Mouse (Mus musculus) forebrain, embryonic 10.5 days (tissue): ENCODE measurements around the gene Ugt1a9. TPM values are rescaled to one million over a fixed set of nuclear protein-coding genes. Genes with fewer than 3 reads are reported as not detected.

ENCODE experiments used
- DNase-seq: peaks from one replicate; pipeline ENCODE4 v3.0.0-alpha.2; 2017; ENCODE audit warnings: low spot score; ENCODE audit errors: extremely low spot score
- H3K27ac ChIP-seq: fragments of 300-500 bp; sonication (generic); 2 replicates; pipeline ENCODE4 v1.5.1; 2016; ENCODE audit warnings: mild to moderate bottlenecking
- H3K27me3 ChIP-seq: fragments of 300-500 bp; sonication (generic); 2 replicates; pipeline ENCODE4 v1.6.1; 2016; ENCODE audit warnings: mild to moderate bottlenecking; ENCODE audit not compliant: poor library complexity, severe bottlenecking
- H3K36me3 ChIP-seq: fragments of 300-500 bp; sonication (generic); replicated peaks from 2 replicates; pipeline ENCODE4 v1.6.1; 2016; ENCODE audit warnings: mild to moderate bottlenecking, moderate library complexity
- H3K4me1 ChIP-seq: fragments of 300-500 bp; sonication (generic); 2 replicates; pipeline ENCODE4 v1.6.1; 2016
- H3K4me3 ChIP-seq: fragments of 300-500 bp; sonication (generic); 2 replicates; pipeline ENCODE4 v1.5.1; 2016; ENCODE audit warnings: mild to moderate bottlenecking, moderate library complexity
- H3K9me3 ChIP-seq: fragments of 300-500 bp; sonication (generic); 2 replicates; pipeline ENCODE4 v1.6.1; 2016; ENCODE audit warnings: mild to moderate bottlenecking, moderate library complexity
- WGBS: fragments of 180-500 bp; shearing (Covaris S2); methylation state at CpG from one replicate; pipeline ENCODE4 v1.1.7; 2016; 5-methylcytosine and 5-hydroxymethylcytosine counted together
- polyA plus RNA-seq: library from polyadenylated mRNA; unstranded; fragments of >200 nt; fragmentation: Nextera tagmentation; extraction: Ambion mirVana; gene quantifications from 2 replicates; pipeline ENCODE4 v1.2.1, GENCODE M21; 2016

Gene Ugt1a9
- polyA plus RNA-seq, 1 experiment from 2014 or later = not detected

GRCm38 (mm10) chr1:88240579-88240978 is 170.0 kb downstream of the Ugt1a9 start:
- 77% methylated on average over 4 of the region's 4 CpGs for WGBS
- H3K36me3 ChIP-seq = no peaks in the 10 kb centered on the region
- H3K9me3 ChIP-seq = peaks cover 98% of the 10 kb centered on the region
- H3K27me3 ChIP-seq = no peaks in the 10 kb centered on the region
- DNase-seq = no peak
- H3K4me1 ChIP-seq = no peaks in the 10 kb centered on the region
- H3K27ac ChIP-seq = no peak overlapping the region
- no peak overlapping the region for H3K4me3 ChIP-seq

GRCm38 (mm10) chr1:88243861-88244260 is 173.3 kb downstream of the Ugt1a9 start:
- no peak for DNase-seq
- H3K4me3 ChIP-seq = no peak overlapping the region
- no peaks in the 10 kb centered on the region for H3K27me3 ChIP-seq
- H3K9me3 ChIP-seq = peaks cover 100% of the 10 kb centered on the region
- H3K36me3 ChIP-seq = no peaks in the 10 kb centered on the region
- WGBS = 67% methylated on average over 5 of the region's 5 CpGs
- H3K27ac ChIP-seq = no peak overlapping the region
- no peaks in the 10 kb centered on the region for H3K4me1 ChIP-seq

DNA sequence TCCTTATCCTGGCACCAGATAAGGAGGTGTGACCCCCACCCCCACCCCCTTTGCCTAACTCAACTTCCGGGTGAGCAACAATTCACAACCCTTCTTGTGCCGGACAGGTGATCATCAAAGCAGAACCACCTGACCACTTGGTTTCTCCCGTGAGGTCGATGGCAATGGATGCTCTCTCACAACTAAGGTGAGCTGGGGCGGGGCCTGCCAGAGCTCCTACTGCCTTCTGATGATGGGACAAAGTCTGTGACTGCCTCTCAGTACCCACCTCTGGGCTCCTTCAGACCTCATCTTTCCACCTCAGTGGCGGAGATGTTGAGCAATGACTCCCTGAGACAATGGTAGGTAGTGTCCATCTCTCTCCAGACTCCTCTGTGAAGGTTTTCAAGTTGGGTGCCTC is 175.3 kb downstream of the Ugt1a9 start:
- Histone ChIP-seq H3K4me3 (no peak overlapping the region), H3K27me3 (no peaks in the 10 kb centered on the region), H3K9me3 (peaks cover 100% of the 10 kb centered on the region), H3K36me3 (no peaks in the 10 kb centered on the region), H3K4me1 (no peaks in the 10 kb centered on the region), H3K27ac (no peak overlapping the region)
- no peak for DNase-seq
- WGBS = 78% methylated on average over 6 of the region's 6 CpGs

DNA sequence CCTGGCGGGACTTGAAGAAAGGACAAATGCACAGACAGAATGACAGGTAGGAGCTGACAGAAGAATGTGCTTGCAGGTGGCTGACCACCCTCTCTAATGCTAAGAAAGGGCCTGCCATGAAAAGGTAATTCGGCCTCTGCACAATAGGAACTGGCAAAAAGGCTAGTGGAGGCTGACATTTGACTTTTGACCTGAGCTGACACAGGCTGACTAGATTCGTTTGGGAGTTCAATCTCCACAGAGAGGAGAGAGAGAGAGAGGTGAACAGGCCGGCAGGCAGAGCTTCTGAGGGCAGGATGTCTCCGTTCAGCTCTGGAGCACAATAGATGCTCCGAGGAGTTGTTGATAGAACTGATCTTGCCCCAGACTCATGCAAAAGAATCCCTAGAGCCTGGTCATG is 175.8 kb downstream of the Ugt1a9 start:
- Histone ChIP-seq H3K27ac (no peak overlapping the region), H3K9me3 (peaks cover 100% of the 10 kb centered on the region), H3K4me1 (no peaks in the 10 kb centered on the region), H3K4me3 (no peak overlapping the region), H3K27me3 (no peaks in the 10 kb centered on the region), H3K36me3 (no peaks in the 10 kb centered on the region)
- DNase-seq = no peak
- 48% methylated on average over 6 of the region's 6 CpGs for WGBS

DNA sequence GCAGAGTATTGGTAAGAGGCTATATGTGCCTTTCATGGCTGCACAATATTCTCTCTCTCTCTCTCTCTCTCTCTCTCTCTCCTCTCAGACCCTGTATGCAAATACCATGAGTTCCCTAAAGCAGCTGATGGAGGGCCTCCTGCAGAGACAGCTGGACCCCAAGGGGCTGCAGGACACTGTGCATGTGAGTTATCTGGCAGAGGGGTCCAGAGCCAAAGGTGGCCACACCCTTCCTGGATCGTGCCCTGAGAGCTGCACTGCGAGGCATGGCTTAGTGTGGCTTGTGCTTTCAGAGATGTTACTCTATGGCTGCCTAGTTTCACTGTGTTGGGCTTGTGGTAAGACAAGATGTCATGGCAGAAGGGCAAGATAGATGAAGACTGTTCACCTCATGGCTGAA is 177.1 kb downstream of the Ugt1a9 start:
- WGBS = 54% methylated on average over 2 of the region's 2 CpGs
- no peak for DNase-seq
- peaks cover 98% of the 10 kb centered on the region for H3K9me3 ChIP-seq
- no peaks in the 10 kb centered on the region for H3K36me3 ChIP-seq
- H3K4me3 ChIP-seq = no peak overlapping the region
- no peaks in the 10 kb centered on the region for H3K27me3 ChIP-seq
- no peaks in the 10 kb centered on the region for H3K4me1 ChIP-seq
- H3K27ac ChIP-seq = no peak overlapping the region

GRCm38 (mm10) chr1:88248658-88249057 is 178.1 kb downstream of the Ugt1a9 start:
- Histone ChIP-seq H3K9me3 (peaks cover 98% of the 10 kb centered on the region), H3K4me3 (no peak overlapping the region), H3K27me3 (no peaks in the 10 kb centered on the region), H3K27ac (no peak overlapping the region), H3K4me1 (no peaks in the 10 kb centered on the region), H3K36me3 (no peaks in the 10 kb centered on the region)
- 77% methylated on average over 4 of the region's 4 CpGs for WGBS
- DNase-seq = no peak

DNA sequence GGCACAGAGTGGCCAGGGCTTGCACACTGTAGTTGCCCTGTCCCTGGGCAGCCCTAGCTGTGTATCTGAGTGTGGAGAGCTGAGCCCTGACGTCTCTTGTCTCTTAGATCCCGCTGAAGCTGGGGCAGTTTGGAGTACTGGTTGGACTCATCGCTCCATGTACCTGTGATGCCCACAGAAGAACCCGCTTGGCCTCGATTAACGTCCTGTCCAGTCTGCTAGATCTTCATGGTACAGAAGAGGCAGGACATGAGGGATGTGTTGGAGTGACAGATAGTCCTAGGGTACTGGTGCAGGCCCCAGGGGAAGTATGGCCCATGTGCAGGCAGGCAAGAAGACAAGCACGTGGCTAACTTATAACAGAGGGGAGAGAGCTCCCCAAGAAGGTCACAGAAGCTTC is 179.0 kb downstream of the Ugt1a9 start:
- H3K9me3 ChIP-seq = peaks cover 98% of the 10 kb centered on the region
- no peak overlapping the region for H3K4me3 ChIP-seq
- no peak overlapping the region for H3K27ac ChIP-seq
- no peaks in the 10 kb centered on the region for H3K4me1 ChIP-seq
- no peaks in the 10 kb centered on the region for H3K36me3 ChIP-seq
- 81% methylated on average over 7 of the region's 7 CpGs for WGBS
- DNase-seq = no peak
- no peaks in the 10 kb centered on the region for H3K27me3 ChIP-seq

DNA sequence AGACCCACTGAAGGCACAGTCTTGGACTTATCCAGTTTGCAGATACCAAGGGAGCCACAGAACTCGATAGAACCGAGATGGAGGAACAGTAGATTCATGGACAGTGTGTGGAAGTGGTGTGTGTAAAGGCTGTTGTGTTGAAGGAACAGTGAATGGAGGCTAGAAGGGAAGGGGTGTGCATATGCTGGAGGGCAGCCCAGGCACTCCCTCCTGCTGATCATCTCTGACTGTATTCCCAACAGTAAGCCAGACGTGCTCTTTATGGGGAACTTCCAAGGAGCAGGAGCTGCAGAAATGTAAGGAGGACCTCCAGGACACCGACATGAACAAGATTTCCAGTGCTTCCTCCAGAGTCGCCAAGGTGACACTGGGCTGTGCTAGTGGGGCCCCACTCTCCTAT is 179.4 kb downstream of the Ugt1a9 start:
- no peaks in the 10 kb centered on the region for H3K27me3 ChIP-seq
- no peaks in the 10 kb centered on the region for H3K36me3 ChIP-seq
- H3K4me1 ChIP-seq = no peaks in the 10 kb centered on the region
- no peak overlapping the region for H3K27ac ChIP-seq
- DNase-seq = no peak
- WGBS = 85% methylated on average over 5 of the region's 5 CpGs
- H3K9me3 ChIP-seq = peaks cover 98% of the 10 kb centered on the region
- H3K4me3 ChIP-seq = no peak overlapping the region

- Histone ChIP-seq H3K9me3 (peaks cover 98% of the 10 kb centered on the region), H3K4me1 (no peaks in the 10 kb centered on the region), H3K36me3 (no peaks in the 10 kb centered on the region), H3K27ac (no peak overlapping the region), H3K4me3 (no peak overlapping the region), H3K27me3 (no peaks in the 10 kb centered on the region)
- 76% methylated on average over 8 of the region's 8 CpGs for WGBS
- no peak for DNase-seq
Observed at GRCm38 (mm10) chr1:88253106-88253505, 182.5 kb downstream of the Ugt1a9 start.

DNA sequence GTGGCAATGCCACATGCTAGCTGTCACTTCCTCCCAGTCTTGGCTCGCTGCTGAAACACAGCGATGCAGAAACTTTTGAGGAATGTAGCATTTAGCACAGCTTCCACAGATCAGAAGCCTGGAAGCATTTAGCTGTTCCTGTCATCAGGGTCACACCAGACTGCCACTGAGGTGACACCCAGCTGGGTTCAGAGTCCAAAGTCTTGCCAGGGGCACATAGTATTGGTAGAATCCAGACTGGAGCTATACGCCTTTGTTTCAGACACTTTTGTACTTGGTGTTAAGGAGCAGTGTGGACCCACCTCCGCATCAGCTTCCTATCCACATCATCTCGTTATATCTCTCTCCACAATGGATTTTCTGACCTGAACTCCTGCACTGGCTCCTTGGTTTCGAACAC is 182.9 kb downstream of the Ugt1a9 start:
- H3K4me3 ChIP-seq = no peak overlapping the region
- DNase-seq = no peak
- no peaks in the 10 kb centered on the region for H3K4me1 ChIP-seq
- no peak overlapping the region for H3K27ac ChIP-seq
- H3K27me3 ChIP-seq = no peaks in the 10 kb centered on the region
- 75% methylated on average over 6 of the region's 6 CpGs for WGBS
- H3K36me3 ChIP-seq = no peaks in the 10 kb centered on the region
- H3K9me3 ChIP-seq = peaks cover 98% of the 10 kb centered on the region

- Histone ChIP-seq H3K27ac (no peak overlapping the region), H3K9me3 (peaks cover 98% of the 10 kb centered on the region), H3K36me3 (peaks cover 7% of the 10 kb centered on the region), H3K27me3 (no peaks in the 10 kb centered on the region), H3K4me3 (no peak overlapping the region), H3K4me1 (no peaks in the 10 kb centered on the region)
- DNase-seq = no peak
- WGBS = 91% methylated on average over 12 of the region's 12 CpGs
Observed at GRCm38 (mm10) chr1:88254793-88255465, 184.3 kb downstream of the Ugt1a9 start.

GRCm38 (mm10) chr1:88255466-88255857 is 184.9 kb downstream of the Ugt1a9 start:
- DNase-seq = no peak
- Histone ChIP-seq H3K27ac (no peak overlapping the region), H3K4me3 (no peak overlapping the region), H3K9me3 (peaks cover 98% of the 10 kb centered on the region), H3K27me3 (no peaks in the 10 kb centered on the region), H3K4me1 (no peaks in the 10 kb centered on the region), H3K36me3 (peaks cover 13% of the 10 kb centered on the region)
- 59% methylated on average over 2 of the region's 2 CpGs for WGBS

DNA sequence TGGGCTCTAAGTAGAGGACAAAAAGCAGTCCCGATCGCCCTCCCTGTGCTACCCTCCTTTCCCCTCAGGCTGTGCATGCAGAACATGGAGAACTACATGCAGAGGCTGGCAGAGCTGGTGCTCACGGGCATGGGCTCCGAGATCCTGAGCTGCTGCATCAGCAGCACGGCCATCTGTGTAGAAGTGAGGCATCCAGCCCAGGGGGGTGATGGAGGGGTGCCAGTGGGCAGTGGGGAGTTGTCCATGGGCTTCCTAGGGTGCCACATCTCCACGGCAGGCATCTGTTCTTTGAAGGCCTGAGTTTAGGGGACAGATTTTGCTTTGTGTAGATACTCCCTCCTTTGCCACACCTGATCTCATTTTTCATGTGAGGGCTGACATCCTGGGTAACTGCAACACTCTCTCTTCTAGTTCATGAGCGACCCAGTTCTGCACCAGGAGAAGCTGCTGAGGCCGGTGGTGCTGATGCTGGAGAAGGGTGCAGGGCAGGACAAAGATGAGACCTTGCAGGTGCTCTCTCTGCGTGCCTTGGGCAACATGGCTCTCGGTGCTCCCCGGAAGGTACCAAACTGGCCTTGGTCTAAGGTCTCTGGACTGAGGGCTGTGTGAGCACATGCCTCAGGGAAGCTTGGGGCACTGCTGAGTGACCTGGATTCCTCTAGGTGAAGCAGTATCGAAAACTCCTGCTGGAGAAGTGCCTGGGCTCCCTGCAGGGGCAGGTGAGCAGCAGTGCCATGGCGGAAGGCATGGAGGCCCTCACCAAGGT is 185.6 kb downstream of the Ugt1a9 start:
- WGBS = 84% methylated on average over 13 of the region's 13 CpGs
- Histone ChIP-seq H3K27ac (no peak overlapping the region), H3K4me1 (no peaks in the 10 kb centered on the region), H3K27me3 (no peaks in the 10 kb centered on the region), H3K36me3 (peaks cover 20% of the 10 kb centered on the region), H3K4me3 (no peak overlapping the region), H3K9me3 (peaks cover 98% of the 10 kb centered on the region)
- DNase-seq = no peak
